Mouse (Mus musculus): ENCODE measurements around the gene Entpd7. TPM values are rescaled to one million over a fixed set of nuclear protein-coding genes. Genes with fewer than 3 reads are reported as not detected.
A peak's percentile ranks its signal among the peaks of the same experiment; 100 is the strongest.

Entpd7 gene
- total and polyA plus RNA-seq, 2 experiments from 2014 or later, result 2.1 to 3.2 TPM

DNA sequence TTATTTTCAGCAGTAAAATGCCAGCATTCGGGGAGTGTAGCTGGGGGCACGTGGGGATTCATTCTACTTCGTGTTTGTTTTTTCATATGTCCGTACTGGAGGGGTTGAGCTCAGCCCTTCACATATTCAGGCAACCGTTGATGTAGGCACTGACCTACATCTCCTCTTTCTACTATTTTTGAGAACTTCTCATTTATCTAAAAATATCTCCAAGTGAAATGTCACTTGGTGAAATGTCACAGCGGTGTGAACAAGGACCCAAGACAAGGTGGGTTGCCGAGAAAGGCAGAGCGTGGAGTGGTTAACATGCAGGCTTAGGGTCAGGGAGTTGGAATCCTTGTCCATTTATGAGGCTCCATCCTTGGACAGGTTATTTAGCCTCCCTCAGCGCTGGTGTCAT is 42.2 kb upstream of the Entpd7 start:
- TF ChIP-seq EP300 (IDR thresholded peaks at IDR 0.05; ENCODE audit: low read depth) (no peak), CTCF (IDR thresholded peaks at IDR 0.05; ENCODE audit: low read depth) (no peak)
- no peak for ATAC-seq (ENCODE audit: insufficient read depth, low read depth)
- Histone ChIP-seq H3K27me3 (ENCODE audit: control insufficient read depth, insufficient read depth, low read length) (peaks cover 10% of the 10 kb centered on the region), H3K4me1 (ENCODE audit: control insufficient read depth, insufficient read depth) (no peaks in the 10 kb centered on the region), H3K9ac (replicated peaks; ENCODE audit: low read depth, low read length) (no peak overlapping the region), H3K27ac (ENCODE audit: low read depth) (no peak overlapping the region), H3K36me3 (replicated peaks; ENCODE audit: control insufficient read depth, insufficient read depth, low read length) (no peaks in the 10 kb centered on the region), H3K4me3 (ENCODE audit: low read depth, low read length) (no peak overlapping the region), H3K4me2 (ENCODE audit: low read depth, low read length) (no peak overlapping the region), H3K9me3 (replicated peaks; ENCODE audit: control insufficient read depth, low read length) (no peaks in the 10 kb centered on the region)
- WGBS, result 74% methylated on average over 9 of the region's 9 CpGs
- DNase-seq (ENCODE audit: low spot score), result no peak

DNA sequence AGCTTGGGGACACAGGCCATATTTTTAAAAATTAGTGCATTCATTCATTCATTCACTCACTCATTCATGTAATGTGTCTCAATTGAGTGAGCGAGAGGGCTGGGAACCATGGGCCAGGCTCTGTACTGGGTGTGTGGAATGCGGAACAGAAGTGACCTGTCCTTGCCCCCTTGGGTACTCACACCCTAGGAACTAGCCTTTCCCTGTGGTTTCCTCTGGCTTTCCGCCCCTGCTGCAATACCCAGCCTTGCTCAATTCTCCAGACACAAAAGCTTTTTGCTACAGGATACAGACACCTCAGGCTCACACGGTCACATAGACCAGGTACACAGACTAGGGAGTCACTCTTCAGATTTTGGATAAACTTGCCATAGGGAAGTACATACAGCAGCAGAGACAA is 41.1 kb upstream of the Entpd7 start:
- no peaks in the 10 kb centered on the region for H3K9me3 ChIP-seq (replicated peaks; ENCODE audit: control insufficient read depth, low read length)
- H3K4me1 ChIP-seq (ENCODE audit: control insufficient read depth, insufficient read depth), result no peaks in the 10 kb centered on the region
- H3K27ac ChIP-seq (ENCODE audit: low read depth), result no peak overlapping the region
- no peak overlapping the region for H3K4me3 ChIP-seq (ENCODE audit: low read depth, low read length)
- H3K27me3 ChIP-seq (ENCODE audit: control insufficient read depth, insufficient read depth, low read length), result peaks cover 20% of the 10 kb centered on the region; the same call in 1 of the 2 replicates
- ATAC-seq (ENCODE audit: insufficient read depth, low read depth), result no peak
- no peak for DNase-seq (ENCODE audit: low spot score)
- TF ChIP-seq CTCF (IDR thresholded peaks at IDR 0.05; ENCODE audit: low read depth) (no peak), EP300 (IDR thresholded peaks at IDR 0.05; ENCODE audit: low read depth) (no peak)
- H3K9ac ChIP-seq (replicated peaks; ENCODE audit: low read depth, low read length), result no peak overlapping the region
- no peaks in the 10 kb centered on the region for H3K36me3 ChIP-seq (replicated peaks; ENCODE audit: control insufficient read depth, insufficient read depth, low read length)
- H3K4me2 ChIP-seq (ENCODE audit: low read depth, low read length), result no peak overlapping the region
- WGBS, result 86% methylated on average over 4 of the region's 4 CpGs

DNA sequence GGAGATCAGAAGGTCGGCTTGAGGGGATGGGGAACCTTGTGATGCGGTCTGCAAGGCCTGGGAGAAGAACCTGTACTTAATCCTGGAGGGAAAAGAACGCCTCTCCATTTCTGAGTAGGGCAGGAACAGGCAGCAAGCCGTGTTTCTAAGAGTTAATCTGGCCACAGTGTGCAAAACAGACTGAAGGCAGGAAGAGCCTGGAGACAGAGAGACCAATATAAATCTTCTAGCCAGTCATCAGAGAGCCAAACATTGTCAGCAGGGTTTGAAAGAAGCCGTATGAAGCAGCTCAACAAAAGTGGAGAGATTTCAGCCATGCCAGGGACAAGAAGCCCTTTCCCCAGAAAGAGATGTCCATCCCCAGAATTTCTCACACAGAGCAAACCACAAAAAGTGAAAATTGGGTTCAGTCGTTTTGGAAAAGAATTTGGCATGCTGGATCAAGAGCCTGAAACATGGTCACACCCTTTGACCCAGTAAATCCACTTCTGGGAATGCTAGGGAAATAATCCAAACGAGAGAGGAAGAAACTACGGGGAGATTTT is 38.2 kb upstream of the Entpd7 start:
- H3K36me3 ChIP-seq (replicated peaks; ENCODE audit: control insufficient read depth, insufficient read depth, low read length), result no peaks in the 10 kb centered on the region
- no peaks in the 10 kb centered on the region for H3K4me1 ChIP-seq (ENCODE audit: control insufficient read depth, insufficient read depth)
- WGBS, result 48% methylated on average over 8 of the region's 8 CpGs
- no peak overlapping the region for H3K9ac ChIP-seq (replicated peaks; ENCODE audit: low read depth, low read length)
- no peak overlapping the region for H3K27ac ChIP-seq (ENCODE audit: low read depth)
- H3K9me3 ChIP-seq (replicated peaks; ENCODE audit: control insufficient read depth, low read length), result no peaks in the 10 kb centered on the region
- no peak for ATAC-seq (ENCODE audit: insufficient read depth, low read depth)
- DNase-seq (ENCODE audit: low spot score), result no peak
- no peak overlapping the region for H3K4me3 ChIP-seq (ENCODE audit: low read depth, low read length)
- no peak overlapping the region for H3K4me2 ChIP-seq (ENCODE audit: low read depth, low read length)
- peaks cover 24% of the 10 kb centered on the region; the same call in 1 of the 2 replicates for H3K27me3 ChIP-seq (ENCODE audit: control insufficient read depth, insufficient read depth, low read length)
- TF ChIP-seq CTCF (IDR thresholded peaks at IDR 0.05; ENCODE audit: low read depth) (no peak), EP300 (IDR thresholded peaks at IDR 0.05; ENCODE audit: low read depth) (no peak)

DNA sequence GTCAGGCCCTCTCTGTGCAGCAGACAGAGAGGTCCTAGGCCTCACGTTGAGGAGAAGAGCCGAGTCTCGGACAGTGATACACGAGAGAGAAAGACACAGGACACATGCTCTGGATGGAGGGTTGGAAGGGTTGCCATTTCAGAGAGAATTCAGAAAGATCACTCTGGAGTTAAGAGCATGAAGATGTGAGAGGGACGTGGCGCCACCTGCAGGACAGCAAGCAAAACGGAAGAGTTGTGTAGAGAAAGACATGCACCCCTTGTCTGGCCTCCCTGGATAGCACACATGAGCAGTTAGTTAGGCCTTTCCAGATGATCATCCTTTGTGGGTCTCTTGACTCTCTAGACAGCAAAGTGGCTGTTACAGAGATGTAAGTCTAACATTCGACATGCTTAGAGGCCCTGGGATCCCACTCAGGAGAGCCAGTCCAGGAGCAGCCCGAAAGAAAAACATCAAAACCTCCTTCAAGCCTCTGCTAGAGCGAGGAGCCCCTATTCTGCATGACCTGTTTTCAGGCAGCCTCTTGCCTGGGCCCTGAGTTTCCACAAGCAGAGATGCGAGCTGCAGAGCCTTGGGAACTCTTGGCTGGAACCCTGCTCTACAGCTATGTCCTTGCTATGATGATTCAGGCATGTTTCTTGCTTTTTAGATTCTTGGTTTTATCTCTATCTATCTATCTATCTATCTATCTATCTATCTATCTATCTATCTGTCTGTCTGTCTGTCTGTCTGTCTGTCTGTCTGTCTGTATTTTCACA is 33.6 kb upstream of the Entpd7 start:
- ATAC-seq (ENCODE audit: insufficient read depth, low read depth) (no peak), DNase-seq (ENCODE audit: low spot score) (peak; percentile 62)
- 45% methylated on average over 11 of the region's 11 CpGs for WGBS
- Histone ChIP-seq H3K36me3 (replicated peaks; ENCODE audit: control insufficient read depth, insufficient read depth, low read length) (no peaks in the 10 kb centered on the region), H3K27ac (ENCODE audit: low read depth) (no peak overlapping the region), H3K4me1 (ENCODE audit: control insufficient read depth, insufficient read depth) (no peaks in the 10 kb centered on the region), H3K27me3 (ENCODE audit: control insufficient read depth, insufficient read depth, low read length) (peaks cover 24% of the 10 kb centered on the region; the same call in 1 of the 2 replicates), H3K9me3 (replicated peaks; ENCODE audit: control insufficient read depth, low read length) (no peaks in the 10 kb centered on the region), H3K4me2 (ENCODE audit: low read depth, low read length) (no peak overlapping the region), H3K4me3 (ENCODE audit: low read depth, low read length) (no peak overlapping the region), H3K9ac (replicated peaks; ENCODE audit: low read depth, low read length) (no peak overlapping the region)
- TF ChIP-seq EP300 (IDR thresholded peaks at IDR 0.05; ENCODE audit: low read depth), result no peak
- TF ChIP-seq CTCF (IDR thresholded peaks at IDR 0.05; ENCODE audit: low read depth), result peak; percentile 74

DNA sequence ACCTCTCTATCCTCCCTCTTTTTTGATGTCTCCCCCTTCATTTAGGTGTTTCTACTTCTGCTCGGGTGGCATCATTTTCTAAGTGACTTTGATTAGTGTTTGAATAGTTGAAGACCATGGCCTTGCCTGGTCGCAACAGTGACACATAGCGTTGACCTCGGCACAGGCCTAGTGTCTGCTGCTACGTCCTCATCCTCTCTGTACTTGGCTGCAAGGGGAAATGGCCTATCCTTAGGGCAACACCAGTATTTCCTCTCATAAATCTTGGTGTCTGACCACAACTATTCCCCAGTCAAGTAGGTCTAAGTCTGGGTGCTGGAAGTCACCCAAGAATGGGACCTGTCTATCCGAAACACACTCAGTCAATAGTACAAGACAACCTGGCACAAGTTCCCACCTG is 29.8 kb upstream of the Entpd7 start:
- no peak for DNase-seq (ENCODE audit: low spot score)
- TF ChIP-seq CTCF (IDR thresholded peaks at IDR 0.05; ENCODE audit: low read depth), result no peak
- no peak for TF ChIP-seq EP300 (IDR thresholded peaks at IDR 0.05; ENCODE audit: low read depth)

More for the DNA sequence above, 29.8 kb upstream of the Entpd7 start:
- WGBS, result 74% methylated on average over 6 of the region's 6 CpGs
- Histone ChIP-seq H3K9ac (replicated peaks; ENCODE audit: low read depth, low read length) (no peak overlapping the region), H3K4me3 (ENCODE audit: low read depth, low read length) (no peak overlapping the region), H3K27ac (ENCODE audit: low read depth) (no peak overlapping the region), H3K36me3 (replicated peaks; ENCODE audit: control insufficient read depth, insufficient read depth, low read length) (peaks cover 18% of the 10 kb centered on the region), H3K4me2 (ENCODE audit: low read depth, low read length) (no peak overlapping the region), H3K27me3 (ENCODE audit: control insufficient read depth, insufficient read depth, low read length) (no peaks in the 10 kb centered on the region), H3K9me3 (replicated peaks; ENCODE audit: control insufficient read depth, low read length) (no peaks in the 10 kb centered on the region), H3K4me1 (ENCODE audit: control insufficient read depth, insufficient read depth) (no peaks in the 10 kb centered on the region)
- ATAC-seq (ENCODE audit: insufficient read depth, low read depth), result no peak

Data from heart, postnatal 0 days (tissue).